Mouse (Mus musculus): ENCODE data around the gene Mthfd1.

DNA sequence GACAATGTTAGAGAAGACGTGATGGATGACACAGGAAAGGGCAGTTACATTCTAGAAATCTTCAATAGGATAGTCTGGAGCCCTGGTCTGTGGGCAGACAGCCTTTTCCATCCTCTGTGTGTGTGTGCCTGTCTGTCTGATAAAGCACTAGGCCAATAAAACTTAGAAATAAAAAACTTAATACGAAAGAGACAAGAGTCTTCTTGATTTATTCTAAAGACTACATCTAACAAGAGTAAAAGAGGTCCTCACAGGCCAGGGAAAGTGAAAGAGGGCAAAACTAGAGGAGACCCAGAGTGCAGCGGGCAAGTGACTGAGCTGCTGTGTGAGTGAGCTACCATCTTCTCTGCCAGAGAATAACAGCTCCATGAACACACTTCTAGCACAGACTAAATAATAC, 111.2 kb downstream of the Mthfd1 start:
- TF ChIP-seq CTCF (IDR thresholded peaks at IDR 0.05; ENCODE audit: control insufficient read depth, insufficient read depth, insufficient replicate concordance, low read depth, low read length), result no peak
- no peak for TF ChIP-seq POLR2A (IDR thresholded peaks at IDR 0.05; ENCODE audit: control insufficient read depth, low read depth, low read length)

All from testis, adult 2 months (tissue).